Mouse (Mus musculus) adrenal gland, postnatal 10 days (tissue): Measurements from ENCODE around the gene Kif21b. TPM values are rescaled to one million over a fixed set of nuclear protein-coding genes. Genes with fewer than 3 reads are reported as not detected.

ENCODE experiments used
- total RNA-seq, 2 experiments: library from RNA; stranded (reverse); gene quantifications; 2 replicates each; pipeline ENCODE4 v1.2.3; 2021

The Kif21b gene
- total RNA-seq, 2 experiments from 2014 or later, result 4.0 to 5.0 TPM

Other genes with a start within 250 kb of the Kif21b start
- not detected for gene Pkp1, start 212.2 kb upstream of the Kif21b start, total RNA-seq
- gene Igfn1, start 125.0 kb upstream of the Kif21b start, total RNA-seq, result 1 to 10 TPM in 1 of 2 experiments, under 1 TPM in 1; 0.82 to 3.3 TPM
- 10 to 100 TPM; 38.2 to 40.0 TPM for gene Tmem9, start 123.2 kb upstream of the Kif21b start, total RNA-seq
- gene Ascl5, start 80.6 kb upstream of the Kif21b start, total RNA-seq, result not detected
- 10 to 100 TPM in 1 of 2 experiments, 1 to 10 TPM in 1; 8.6 to 30.5 TPM for gene Cacna1s, start 78.6 kb upstream of the Kif21b start, total RNA-seq
- gene Mroh3, start 81.4 kb downstream of the Kif21b start, total RNA-seq, result not detected
- under 1 TPM in 1 of 2 experiments, not detected in 1; 0.30 TPM for gene Inava, start 102.9 kb downstream of the Kif21b start, total RNA-seq
- not detected for gene Gpr25, start 129.5 kb downstream of the Kif21b start, total RNA-seq
- gene Camsap2, start 214.7 kb downstream of the Kif21b start, total RNA-seq, result 10 to 100 TPM; 46.6 to 48.1 TPM